Mouse (Mus musculus) forebrain, embryonic 13.5 days (tissue): ENCODE data around the gene 1700015G11Rik. TPM values are rescaled to one million over a fixed set of nuclear protein-coding genes. Genes with fewer than 3 reads are reported as not detected.

Experiments
- ATAC-seq: fragments of 200-750 bp; cut with Nextera tagmentation; 2 replicates; pipeline ENCODE4 v1.8.0; 2017
- H3K27ac ChIP-seq: fragments of 300-500 bp; sonication (generic); 2 replicates; pipeline ENCODE4 v1.5.1; 2015; ENCODE audit warnings: inconsistent platforms, mild to moderate bottlenecking, moderate library complexity
- H3K27me3 ChIP-seq: fragments of 300-500 bp; sonication (generic); 2 replicates; pipeline ENCODE4 v1.6.1; 2015; ENCODE audit warnings: mild to moderate bottlenecking, inconsistent platforms
- H3K36me3 ChIP-seq: fragments of 300-500 bp; sonication (generic); 2 replicates; pipeline ENCODE4 v1.6.1; 2015; ENCODE audit warnings: mild to moderate bottlenecking, inconsistent platforms; ENCODE audit not compliant: poor library complexity, severe bottlenecking
- H3K4me1 ChIP-seq: fragments of 300-500 bp; sonication (generic); 2 replicates; pipeline ENCODE4 v1.6.1; 2015; ENCODE audit warnings: inconsistent platforms
- H3K4me2 ChIP-seq: fragments of 300-500 bp; sonication (generic); 2 replicates; pipeline ENCODE4 v1.6.1; 2015; ENCODE audit warnings: inconsistent platforms, mild to moderate bottlenecking, moderate library complexity
- H3K4me3 ChIP-seq: fragments of 300-500 bp; sonication (generic); 2 replicates; pipeline ENCODE4 v1.5.1; 2015; ENCODE audit warnings: mild to moderate bottlenecking, inconsistent platforms
- H3K9ac ChIP-seq: fragments of 300-500 bp; sonication (generic); 2 replicates; pipeline ENCODE4 v1.6.1; 2015; ENCODE audit warnings: mild to moderate bottlenecking, inconsistent platforms
- H3K9me3 ChIP-seq: fragments of 300-500 bp; sonication (generic); replicated peaks from 2 replicates; pipeline ENCODE4 v1.6.1; 2016; ENCODE audit warnings: inconsistent platforms
- WGBS: fragments of 180-500 bp; shearing (Covaris S2); methylation state at CpG from one replicate; pipeline ENCODE4 v1.1.7; 2015; 5-methylcytosine and 5-hydroxymethylcytosine counted together
- polyA plus RNA-seq: library from polyadenylated mRNA; unstranded; fragments of >200 nt; fragmentation: Nextera tagmentation; extraction: Ambion mirVana; gene quantifications from 2 replicates; pipeline ENCODE4 v1.2.1, GENCODE M21; 2015

Gene 1700015G11Rik
- polyA plus RNA-seq, 1 experiment from 2014 or later, result not detected

DNA sequence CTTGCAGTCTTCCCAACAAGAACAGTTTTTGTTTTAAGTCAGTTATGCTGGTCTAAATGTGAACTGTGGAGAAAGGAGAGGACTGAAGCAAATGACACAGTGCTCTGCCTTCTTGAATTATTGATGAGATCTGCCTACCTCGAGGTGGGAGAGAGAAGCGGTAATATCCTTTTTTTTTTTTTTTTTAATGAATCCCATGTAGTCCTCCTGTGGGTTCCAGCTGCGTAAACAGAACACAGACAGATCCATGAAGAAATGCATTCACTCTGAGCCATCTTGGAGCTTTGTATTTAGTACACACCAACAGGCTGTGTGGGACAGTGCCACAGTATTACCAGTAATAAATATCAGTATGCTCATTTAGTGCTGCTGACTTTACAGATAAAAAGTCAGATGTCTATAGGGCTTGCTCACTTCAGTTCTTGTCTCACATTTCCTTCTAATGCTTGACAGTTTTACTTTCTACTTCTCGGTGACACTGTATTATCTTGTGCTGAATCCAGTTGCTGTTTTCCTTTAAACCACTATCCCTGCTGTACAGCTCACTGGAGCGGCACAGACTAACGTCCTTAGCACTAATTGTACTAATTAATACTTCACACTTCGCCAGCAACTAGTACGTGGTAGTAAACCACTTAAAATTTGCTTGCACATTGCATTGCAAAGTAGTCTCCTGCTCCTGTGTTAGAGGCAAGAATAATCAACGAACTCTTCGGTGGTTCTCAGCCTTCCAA lies 53.1 kb downstream of the 1700015G11Rik start:
- 43% methylated on average over 10 of the region's 10 CpGs for WGBS
- Histone ChIP-seq H3K27ac (peak overlapping the region; percentile 19; the same call in 1 of the 2 replicates), H3K4me1 (peaks cover 19% of the 10 kb centered on the region)

More for the DNA sequence above, 53.1 kb downstream of the 1700015G11Rik start:
- Histone ChIP-seq H3K4me3 (no peak overlapping the region), H3K9ac (no peak overlapping the region; the same call in 1 of the 2 replicates), H3K9me3 (no peaks in the 10 kb centered on the region), H3K4me2 (no peak overlapping the region), H3K36me3 (no peaks in the 10 kb centered on the region), H3K27me3 (no peaks in the 10 kb centered on the region)
- peak; percentile 68; the same call in 1 of the 2 replicates for ATAC-seq

Other genes starting within 250 kb of the 1700015G11Rik start
- gene Gas2, start 153.7 kb downstream of the 1700015G11Rik start, polyA plus RNA-seq, result 22.8 and 25.0 TPM in 2 replicates
- 3.6 and 5.2 TPM in 2 replicates for gene Fancf, start 153.5 kb downstream of the 1700015G11Rik start, polyA plus RNA-seq
- 22.0 and 22.3 TPM in 2 replicates for gene Svip, start 9.7 kb downstream of the 1700015G11Rik start, polyA plus RNA-seq